Mouse (Mus musculus) myocyte (in vitro differentiated cells): ENCODE results near the gene A230072I06Rik.

Source experiments
- CEBPB ChIP-seq: IDR thresholded peaks from 2 replicates; pipeline ENCODE4 v1.6.1; 2011; ENCODE audit warnings: mild to moderate bottlenecking, moderate library complexity; ENCODE audit not compliant: poor library complexity, insufficient read depth, severe bottlenecking
- E2F4 ChIP-seq: IDR thresholded peaks from one replicate; pipeline ENCODE4 v1.6.1; 2011; ENCODE audit warnings: mild to moderate bottlenecking, control low read depth, moderate library complexity; ENCODE audit not compliant: insufficient read depth
- MAX ChIP-seq: IDR thresholded peaks from one replicate; pipeline ENCODE4 v1.6.1; 2011; ENCODE audit warnings: low read depth, mild to moderate bottlenecking, control low read depth
- MYOD1 ChIP-seq, 3 experiments: IDR thresholded peaks; one replicate each; pipeline ENCODE4 v1.6.1; 2011; ENCODE audit warnings: control low read depth in 2 of 3, low read depth in 2 of 3, mild to moderate bottlenecking in 2 of 3, moderate library complexity in 1 of 3; ENCODE audit not compliant: insufficient read length in 2 of 3, control insufficient read depth in 1 of 3
- MYOG ChIP-seq, 3 experiments: IDR thresholded peaks; one replicate each; pipeline ENCODE4 v1.6.1; 2011; ENCODE audit warnings: control low read depth in 2 of 3, low read depth in 2 of 3, mild to moderate bottlenecking in 2 of 3; ENCODE audit not compliant: insufficient read length in 2 of 3, control insufficient read depth in 1 of 3, insufficient read depth in 1 of 3
- POLR2A ChIP-seq: IDR thresholded peaks from one replicate; pipeline ENCODE4 v1.6.1; 2011; ENCODE audit warnings: low read depth, mild to moderate bottlenecking, control low read depth, moderate library complexity; ENCODE audit not compliant: insufficient read length
- POLR2AphosphoS2 ChIP-seq: IDR thresholded peaks from one replicate; pipeline ENCODE4 v1.6.1; 2011; ENCODE audit warnings: low read depth, control low read depth; ENCODE audit not compliant: insufficient read length
- SRF ChIP-seq: IDR thresholded peaks from one replicate; pipeline ENCODE4 v1.6.1; 2011; ENCODE audit warnings: low read depth; ENCODE audit not compliant: control insufficient read depth, insufficient read length
- TCF12 ChIP-seq: IDR thresholded peaks from one replicate; pipeline ENCODE4 v1.6.1; 2011; ENCODE audit warnings: mild to moderate bottlenecking, control low read depth; ENCODE audit not compliant: poor library complexity, insufficient read depth, severe bottlenecking
- TCF3 ChIP-seq: IDR thresholded peaks from one replicate; pipeline ENCODE4 v1.6.1; 2011; ENCODE audit warnings: low read depth, control low read depth; ENCODE audit not compliant: insufficient read length
- USF1 ChIP-seq: IDR thresholded peaks from one replicate; pipeline ENCODE4 v1.6.1; 2011; ENCODE audit warnings: low read depth, mild to moderate bottlenecking, control low read depth, moderate library complexity

DNA sequence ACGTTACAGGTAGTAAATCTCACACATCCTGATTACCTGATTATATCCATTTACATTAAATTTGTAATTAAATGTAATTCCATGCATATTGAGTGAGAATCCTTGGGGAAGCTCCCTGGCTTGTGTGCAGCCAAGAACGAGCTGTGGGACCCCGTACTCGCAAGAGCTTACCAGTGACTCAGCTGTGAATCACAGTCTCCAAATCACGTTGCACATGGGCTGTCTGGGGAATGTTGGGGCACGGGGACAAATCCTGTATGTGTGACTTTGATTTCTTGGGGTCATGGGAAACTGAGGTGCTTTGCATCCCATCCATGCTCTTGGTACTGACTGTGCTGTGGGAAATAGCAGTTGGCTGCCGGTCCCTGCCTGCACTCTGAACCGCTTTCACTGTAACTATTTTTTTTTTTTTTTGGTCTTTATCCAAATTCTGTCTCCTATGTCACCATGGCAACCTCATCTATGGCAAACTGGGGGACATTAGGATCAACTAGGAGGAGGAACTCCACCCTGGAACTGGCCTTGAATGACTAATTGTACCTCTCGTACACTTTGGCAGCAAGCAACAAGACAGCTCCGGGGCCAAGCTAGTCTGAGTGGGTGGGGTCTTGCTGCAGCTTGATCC lies 19.8 kb downstream of the A230072I06Rik start:
- TF ChIP-seq E2F4 (no peak), POLR2A (no peak), MYOG (IDR thresholded peaks at IDR 0.05; ENCODE audit: control insufficient read depth in 1 of 3, insufficient read depth in 1 of 3, insufficient read length in 2 of 3, low read depth in 2 of 3) (no peak), TCF12 (no peak), MYOD1 (IDR thresholded peaks at IDR 0.05; ENCODE audit: control insufficient read depth in 1 of 3, insufficient read length in 2 of 3, low read depth in 2 of 3) (no peak), POLR2AphosphoS2 (no peak), CEBPB (no peak), MAX (no peak), USF1 (no peak), TCF3 (no peak), SRF (no peak)
